In genomic region chr10:113034356-113034755, GRCm38 (mm10) we compare ENCODE assay signal across 19 mouse cellular contexts.
"Had no signal": no experiment of that assay in that cellular context is flagged by ENCODE, and none has a peak within 500 bp of the region (broad histone marks: within the 10 kb centered on the region; RNA-seq: fewer than 3 reads in every experiment).

No protein-coding gene starts in this region.

- H3K9me3 ChIP-seq: liver, embryonic 13.5 days; midbrain, embryonic 12.5 days; midbrain, embryonic 15.5 days; neural tube, embryonic 13.5 days; stomach, embryonic 15.5 days had no signal

- H3K4me1 ChIP-seq: liver, embryonic 13.5 days; midbrain, embryonic 12.5 days; midbrain, embryonic 15.5 days; stomach, embryonic 15.5 days had no signal

- H3K36me3 ChIP-seq: liver, embryonic 13.5 days; midbrain, embryonic 12.5 days; midbrain, embryonic 15.5 days; neural tube, embryonic 13.5 days; stomach, embryonic 15.5 days had no signal

- H3K27me3 ChIP-seq: liver, embryonic 13.5 days; midbrain, embryonic 12.5 days; midbrain, embryonic 15.5 days; neural tube, embryonic 13.5 days; stomach, embryonic 15.5 days had no signal

- H3K4me3 ChIP-seq: left cerebral cortex, adult 2 months; liver, embryonic 13.5 days; midbrain, embryonic 12.5 days; midbrain, embryonic 15.5 days; myocyte; neural tube, embryonic 13.5 days; stomach, embryonic 15.5 days had no signal

- DNase-seq: kidney, adult 18-20 months; kidney, adult 9 months; kidney, postnatal 14 days; kidney, postnatal 4 days; layer of hippocampus, adult 9-11 months; liver, embryonic 13.5 days; lung, adult 2 months; lung, postnatal 14 days; lung, postnatal 4 days; spleen, adult 18-20 months; thymus, adult 18-20 months; thymus, postnatal 14 days; thymus, postnatal 4 days had no signal

- H3K27ac ChIP-seq: left cerebral cortex, adult 2 months; liver, embryonic 13.5 days; midbrain, embryonic 12.5 days; midbrain, embryonic 15.5 days; neural tube, embryonic 13.5 days; stomach, embryonic 15.5 days had no signal
